Mouse (Mus musculus): ENCODE measurements around the gene Prss44. TPM values are rescaled to one million over a fixed set of nuclear protein-coding genes. Genes with fewer than 3 reads are reported as not detected.
A peak's percentile ranks its signal among the peaks of the same experiment; 100 is the strongest.

Gene Prss44
- polyA plus RNA-seq (2015; fragmentation: Nextera tagmentation; extraction: Ambion mirVana) = not detected in 2 replicates

GRCm38 (mm10) chr9:110813789-110814188, at the start of gene Prss44:
Prss44 (plus strand) TSS chr9:110813994.
- no peak within 1 kb of the TSS for H3K4me2 ChIP-seq
- WGBS = 65% methylated on average over 18 of the region's 18 CpGs
- H3K9me3 ChIP-seq = no peaks in the 10 kb centered on the region
- ATAC-seq (ENCODE audit: low FRiP score, low read depth) = no peak
- H3K27ac ChIP-seq (replicated peaks) = no peak within 1 kb of the TSS
- H3K9ac ChIP-seq = no peak within 1 kb of the TSS
- H3K36me3 ChIP-seq = no peaks in the 10 kb centered on the region
- H3K4me3 ChIP-seq = no peak within 1 kb of the TSS
- H3K27me3 ChIP-seq = no peaks in the 10 kb centered on the region
- no peaks in the 10 kb centered on the region for H3K4me1 ChIP-seq (replicated peaks)

- Histone ChIP-seq H3K27ac (replicated peaks) (no peak overlapping the region), H3K27me3 (no peaks in the 10 kb centered on the region), H3K4me3 (no peak overlapping the region), H3K9me3 (no peaks in the 10 kb centered on the region), H3K36me3 (no peaks in the 10 kb centered on the region), H3K9ac (no peak overlapping the region), H3K4me1 (replicated peaks) (no peaks in the 10 kb centered on the region), H3K4me2 (no peak overlapping the region)
- ATAC-seq (ENCODE audit: low FRiP score, low read depth) = no peak
- WGBS = 94% methylated on average over 10 of the region's 10 CpGs
These were observed 41.5 kb upstream of the Prss44 start for GRCm38 (mm10) chr9:110772336-110772735.

- Histone ChIP-seq H3K4me1 (replicated peaks) (no peaks in the 10 kb centered on the region), H3K9me3 (no peaks in the 10 kb centered on the region), H3K9ac (no peak overlapping the region), H3K36me3 (no peaks in the 10 kb centered on the region), H3K27ac (replicated peaks) (no peak overlapping the region), H3K27me3 (peaks cover 2% of the 10 kb centered on the region; the same call in 1 of the 2 replicates), H3K4me2 (no peak overlapping the region), H3K4me3 (no peak overlapping the region)
- WGBS = 74% methylated on average over 15 of the region's 15 CpGs
- no peak for ATAC-seq (ENCODE audit: low FRiP score, low read depth)
These were observed 39.2 kb upstream of the Prss44 start for GRCm38 (mm10) chr9:110774403-110775268.

GRCm38 (mm10) chr9:110775269-110776022, 38.3 kb upstream of the Prss44 start:
- Histone ChIP-seq H3K9me3 (no peaks in the 10 kb centered on the region), H3K36me3 (no peaks in the 10 kb centered on the region), H3K9ac (no peak overlapping the region), H3K27me3 (peaks cover 4% of the 10 kb centered on the region; the same call in 1 of the 2 replicates), H3K4me2 (no peak overlapping the region), H3K4me1 (replicated peaks) (peaks cover 2% of the 10 kb centered on the region), H3K27ac (replicated peaks) (no peak overlapping the region), H3K4me3 (no peak overlapping the region)
- no peak for ATAC-seq (ENCODE audit: low FRiP score, low read depth)
- WGBS = 83% methylated on average over 10 of the region's 10 CpGs

GRCm38 (mm10) chr9:110778100-110778499, 35.7 kb upstream of the Prss44 start:
- 80% methylated on average over 1 of the region's 1 CpGs for WGBS
- no peak overlapping the region for H3K4me3 ChIP-seq
- no peak for ATAC-seq (ENCODE audit: low FRiP score, low read depth)
- H3K27ac ChIP-seq (replicated peaks) = no peak overlapping the region
- peaks cover 4% of the 10 kb centered on the region; the same call in 1 of the 2 replicates for H3K27me3 ChIP-seq
- H3K4me1 ChIP-seq (replicated peaks) = peaks cover 14% of the 10 kb centered on the region
- H3K9me3 ChIP-seq = no peaks in the 10 kb centered on the region
- no peak overlapping the region for H3K4me2 ChIP-seq
- no peaks in the 10 kb centered on the region for H3K36me3 ChIP-seq
- H3K9ac ChIP-seq = no peak overlapping the region

- H3K4me3 ChIP-seq = no peak overlapping the region
- no peaks in the 10 kb centered on the region for H3K36me3 ChIP-seq
- 85% methylated on average over 7 of the region's 7 CpGs for WGBS
- no peak overlapping the region for H3K9ac ChIP-seq
- peaks cover 4% of the 10 kb centered on the region; the same call in 1 of the 2 replicates for H3K27me3 ChIP-seq
- H3K4me2 ChIP-seq = no peak overlapping the region
- H3K4me1 ChIP-seq (replicated peaks) = peaks cover 14% of the 10 kb centered on the region
- H3K9me3 ChIP-seq = no peaks in the 10 kb centered on the region
- ATAC-seq (ENCODE audit: low FRiP score, low read depth) = no peak
- H3K27ac ChIP-seq (replicated peaks) = no peak overlapping the region
These were observed 35.2 kb upstream of the Prss44 start for GRCm38 (mm10) chr9:110778559-110778958.

- H3K27me3 ChIP-seq = peaks cover 4% of the 10 kb centered on the region; the same call in 1 of the 2 replicates
- H3K27ac ChIP-seq (replicated peaks) = no peak overlapping the region
- 56% methylated on average over 5 of the region's 5 CpGs for WGBS
- no peak overlapping the region for H3K4me3 ChIP-seq
- peaks cover 14% of the 10 kb centered on the region for H3K4me1 ChIP-seq (replicated peaks)
- no peak overlapping the region for H3K4me2 ChIP-seq
- no peak for ATAC-seq (ENCODE audit: low FRiP score, low read depth)
- H3K9me3 ChIP-seq = no peaks in the 10 kb centered on the region
- H3K36me3 ChIP-seq = no peaks in the 10 kb centered on the region
- no peak overlapping the region for H3K9ac ChIP-seq
These were observed 34.4 kb upstream of the Prss44 start for GRCm38 (mm10) chr9:110779242-110779913.

- Histone ChIP-seq H3K27me3 (peaks cover 4% of the 10 kb centered on the region; the same call in 1 of the 2 replicates), H3K4me2 (peak overlapping the region; percentile 71), H3K4me1 (replicated peaks) (peaks cover 14% of the 10 kb centered on the region), H3K27ac (replicated peaks) (peak overlapping the region; percentile 82), H3K9me3 (no peaks in the 10 kb centered on the region), H3K9ac (peak overlapping the region; percentile 61), H3K36me3 (no peaks in the 10 kb centered on the region), H3K4me3 (peak overlapping the region; percentile 46)
- ATAC-seq (ENCODE audit: low FRiP score, low read depth) = peak; percentile 97
- whole genome bisulfite sequencing = under 1% methylated on average over 43 of the region's 43 CpGs
These were observed 32.5 kb upstream of the Prss44 start for GRCm38 (mm10) chr9:110781256-110781721.

- no peaks in the 10 kb centered on the region for H3K9me3 ChIP-seq
- WGBS = 2% methylated on average over 23 of the region's 23 CpGs
- peak overlapping the region; percentile 71 for H3K4me2 ChIP-seq
- H3K4me3 ChIP-seq = peak overlapping the region; percentile 46
- peak overlapping the region; percentile 82 for H3K27ac ChIP-seq (replicated peaks)
- H3K4me1 ChIP-seq (replicated peaks) = peaks cover 14% of the 10 kb centered on the region
- H3K9ac ChIP-seq = peak overlapping the region; percentile 61
- H3K27me3 ChIP-seq = peaks cover 4% of the 10 kb centered on the region; the same call in 1 of the 2 replicates
- no peaks in the 10 kb centered on the region for H3K36me3 ChIP-seq
- ATAC-seq (ENCODE audit: low FRiP score, low read depth) = peak; percentile 61
These were observed 32.1 kb upstream of the Prss44 start for GRCm38 (mm10) chr9:110781731-110782130.

GRCm38 (mm10) chr9:110783611-110784010, 30.2 kb upstream of the Prss44 start:
- H3K36me3 ChIP-seq = no peaks in the 10 kb centered on the region
- no peak overlapping the region for H3K4me3 ChIP-seq
- H3K27me3 ChIP-seq = peaks cover 4% of the 10 kb centered on the region; the same call in 1 of the 2 replicates
- H3K27ac ChIP-seq (replicated peaks) = no peak overlapping the region
- H3K9me3 ChIP-seq = no peaks in the 10 kb centered on the region
- no peak for ATAC-seq (ENCODE audit: low FRiP score, low read depth)
- WGBS = 38% methylated on average over 1 of the region's 1 CpGs
- H3K9ac ChIP-seq = no peak overlapping the region
- no peak overlapping the region for H3K4me2 ChIP-seq
- H3K4me1 ChIP-seq (replicated peaks) = peaks cover 14% of the 10 kb centered on the region

- Histone ChIP-seq H3K9ac (no peak overlapping the region), H3K4me2 (no peak overlapping the region), H3K4me3 (no peak overlapping the region), H3K36me3 (no peaks in the 10 kb centered on the region), H3K4me1 (replicated peaks) (no peaks in the 10 kb centered on the region), H3K27ac (replicated peaks) (no peak overlapping the region), H3K27me3 (no peaks in the 10 kb centered on the region), H3K9me3 (no peaks in the 10 kb centered on the region)
- WGBS = 88% methylated on average over 3 of the region's 3 CpGs
- no peak for ATAC-seq (ENCODE audit: low FRiP score, low read depth)
These were observed 25.6 kb upstream of the Prss44 start for GRCm38 (mm10) chr9:110788169-110788568.

Data from hindbrain, embryonic 15.5 days (tissue).